Mouse (Mus musculus) myocyte (in vitro differentiated cells): ENCODE results near the gene Mcat. TPM values are rescaled to one million over a fixed set of nuclear protein-coding genes. Genes with fewer than 3 reads are reported as not detected.
"Not testable (repeated sequence)": the region's sequence is repeated elsewhere in the genome, so short reads cannot be mapped to it uniquely, and the experiment has no call there.

Experiments used
- H3K27me3 ChIP-seq: one replicate; pipeline ENCODE4 v1.6.1; 2011; ENCODE audit not compliant: control insufficient read depth, insufficient read depth, insufficient read length
- H3K36me3 ChIP-seq: one replicate; pipeline ENCODE4 v1.6.1; 2011; ENCODE audit not compliant: control insufficient read depth, insufficient read depth
- H3K4me2 ChIP-seq: one replicate; pipeline ENCODE4 v1.6.1; 2011; ENCODE audit warnings: low read depth, control low read depth
- H3K4me3 ChIP-seq: one replicate; pipeline ENCODE4 v1.5.1; 2011; ENCODE audit warnings: mild to moderate bottlenecking, control low read depth, moderate library complexity
- H3K79me2 ChIP-seq: one replicate; pipeline ENCODE4 v1.6.1; 2011; ENCODE audit not compliant: control insufficient read depth, insufficient read depth
- H3ac ChIP-seq: one replicate; pipeline ENCODE4 v1.6.1; 2011; ENCODE audit not compliant: control insufficient read depth, insufficient read length
- CEBPB ChIP-seq: IDR thresholded peaks from 2 replicates; pipeline ENCODE4 v1.6.1; 2011; ENCODE audit warnings: mild to moderate bottlenecking, moderate library complexity; ENCODE audit not compliant: poor library complexity, insufficient read depth, severe bottlenecking
- E2F4 ChIP-seq: IDR thresholded peaks from one replicate; pipeline ENCODE4 v1.6.1; 2011; ENCODE audit warnings: mild to moderate bottlenecking, control low read depth, moderate library complexity; ENCODE audit not compliant: insufficient read depth
- MAX ChIP-seq: IDR thresholded peaks from one replicate; pipeline ENCODE4 v1.6.1; 2011; ENCODE audit warnings: low read depth, mild to moderate bottlenecking, control low read depth
- MYOD1 ChIP-seq, 3 experiments: IDR thresholded peaks; one replicate each; pipeline ENCODE4 v1.6.1; 2011; ENCODE audit warnings: control low read depth in 2 of 3, low read depth in 2 of 3, mild to moderate bottlenecking in 2 of 3, moderate library complexity in 1 of 3; ENCODE audit not compliant: insufficient read length in 2 of 3, control insufficient read depth in 1 of 3
- MYOG ChIP-seq, 3 experiments: IDR thresholded peaks; one replicate each; pipeline ENCODE4 v1.6.1; 2011; ENCODE audit warnings: control low read depth in 2 of 3, low read depth in 2 of 3, mild to moderate bottlenecking in 2 of 3; ENCODE audit not compliant: insufficient read length in 2 of 3, control insufficient read depth in 1 of 3, insufficient read depth in 1 of 3
- POLR2A ChIP-seq: IDR thresholded peaks from one replicate; pipeline ENCODE4 v1.6.1; 2011; ENCODE audit warnings: low read depth, mild to moderate bottlenecking, control low read depth, moderate library complexity; ENCODE audit not compliant: insufficient read length
- POLR2AphosphoS2 ChIP-seq: IDR thresholded peaks from one replicate; pipeline ENCODE4 v1.6.1; 2011; ENCODE audit warnings: low read depth, control low read depth; ENCODE audit not compliant: insufficient read length
- REST ChIP-seq: IDR thresholded peaks from one replicate; pipeline ENCODE4 v1.6.1; 2011; ENCODE audit warnings: mild to moderate bottlenecking, control low read depth, moderate library complexity; ENCODE audit not compliant: insufficient read depth, insufficient read length
- SRF ChIP-seq: IDR thresholded peaks from one replicate; pipeline ENCODE4 v1.6.1; 2011; ENCODE audit warnings: low read depth; ENCODE audit not compliant: control insufficient read depth, insufficient read length
- TCF12 ChIP-seq: IDR thresholded peaks from one replicate; pipeline ENCODE4 v1.6.1; 2011; ENCODE audit warnings: mild to moderate bottlenecking, control low read depth; ENCODE audit not compliant: poor library complexity, insufficient read depth, severe bottlenecking
- TCF3 ChIP-seq: IDR thresholded peaks from one replicate; pipeline ENCODE4 v1.6.1; 2011; ENCODE audit warnings: low read depth, control low read depth; ENCODE audit not compliant: insufficient read length
- USF1 ChIP-seq: IDR thresholded peaks from one replicate; pipeline ENCODE4 v1.6.1; 2011; ENCODE audit warnings: low read depth, mild to moderate bottlenecking, control low read depth, moderate library complexity
- polyA plus RNA-seq: library from polyadenylated mRNA; unstranded; fragments of >200 nt; fragmentation: generic; extraction: Trizol; gene quantifications from one replicate; pipeline ENCODE4 v1.2.1, GENCODE M21; 2012; ENCODE audit warnings: missing spikeins

Mcat gene
- polyA plus RNA-seq, 1 experiment: 55.9 TPM

- peak within 1 kb of the TSS; percentile 82 for H3K4me2 ChIP-seq
- no peaks in the 10 kb centered on the region for H3K36me3 ChIP-seq
- peak within 1 kb of the TSS; percentile 49 for H3K4me3 ChIP-seq
- TF ChIP-seq TCF12: no peak
- peak; percentile 94 for TF ChIP-seq POLR2A
- peak in 1 of 3 experiments; percentile 2 for TF ChIP-seq MYOD1 (IDR thresholded peaks at IDR 0.05; ENCODE audit: control insufficient read depth in 1 of 3, insufficient read length in 2 of 3, low read depth in 2 of 3)
- TF ChIP-seq POLR2AphosphoS2: peak; percentile 88
- no peak for TF ChIP-seq MAX
- H3ac ChIP-seq: peak within 1 kb of the TSS; percentile 5
- no peaks in the 10 kb centered on the region for H3K27me3 ChIP-seq
- H3K79me2 ChIP-seq: no peaks in the 10 kb centered on the region
Measured at GRCm38 (mm10) chr15:83510805-83511405, 52.7 kb downstream of the Mcat start, which contains the start of gene Ttll1. TSS of gene Ttll1 (minus strand) at chr15:83510893.

GRCm38 (mm10) chr15:83509950-83510804, 53.4 kb downstream of the Mcat start:
- Histone ChIP-seq H3K27me3 (no peaks in the 10 kb centered on the region), H3K36me3 (no peaks in the 10 kb centered on the region), H3K79me2 (no peaks in the 10 kb centered on the region), H3K4me3 (peak overlapping the region; percentile 49), H3ac (peak overlapping the region; percentile 5), H3K4me2 (peak overlapping the region; percentile 82)
- TF ChIP-seq E2F4 (no peak), TCF12 (no peak), POLR2AphosphoS2 (no peak), MAX (no peak), REST (no peak), POLR2A (no peak), MYOD1 (IDR thresholded peaks at IDR 0.05; ENCODE audit: control insufficient read depth in 1 of 3, insufficient read length in 2 of 3, low read depth in 2 of 3) (no peak), USF1 (no peak), CEBPB (no peak), TCF3 (no peak), MYOG (IDR thresholded peaks at IDR 0.05; ENCODE audit: control insufficient read depth in 1 of 3, insufficient read depth in 1 of 3, insufficient read length in 2 of 3, low read depth in 2 of 3) (no peak)

- peaks cover 15% of the 10 kb centered on the region for H3K36me3 ChIP-seq
- H3ac ChIP-seq, H3K27me3 ChIP-seq, H3K79me2 ChIP-seq, H3K4me3 ChIP-seq, H3K4me2 ChIP-seq: not testable (repeated sequence)
Measured at GRCm38 (mm10) chr15:83501483-83501882, 62.1 kb downstream of the Mcat start.

GRCm38 (mm10) chr15:83500352-83500751, 63.2 kb downstream of the Mcat start:
- Histone ChIP-seq H3K79me2 (no peaks in the 10 kb centered on the region), H3K4me3 (no peak overlapping the region), H3K36me3 (peaks cover 15% of the 10 kb centered on the region), H3ac (no peak overlapping the region), H3K4me2 (no peak overlapping the region), H3K27me3 (no peaks in the 10 kb centered on the region)
- TF ChIP-seq REST (no peak), POLR2A (no peak), MAX (no peak), SRF (no peak), USF1 (no peak), POLR2AphosphoS2 (no peak), MYOD1 (IDR thresholded peaks at IDR 0.05; ENCODE audit: control insufficient read depth in 1 of 3, insufficient read length in 2 of 3, low read depth in 2 of 3) (no peak), CEBPB (no peak), TCF3 (no peak), TCF12 (no peak), MYOG (IDR thresholded peaks at IDR 0.05; ENCODE audit: control insufficient read depth in 1 of 3, insufficient read depth in 1 of 3, insufficient read length in 2 of 3, low read depth in 2 of 3) (no peak)

- no peak for TF ChIP-seq TCF12
- peak in 1 of 3 experiments; percentile 24 for TF ChIP-seq MYOG (IDR thresholded peaks at IDR 0.05; ENCODE audit: control insufficient read depth in 1 of 3, insufficient read depth in 1 of 3, insufficient read length in 2 of 3, low read depth in 2 of 3)
- no peak for TF ChIP-seq REST
- TF ChIP-seq POLR2AphosphoS2: no peak
- TF ChIP-seq MYOD1 (IDR thresholded peaks at IDR 0.05; ENCODE audit: control insufficient read depth in 1 of 3, insufficient read length in 2 of 3, low read depth in 2 of 3): peak in 1 of 3 experiments; percentile 21
- TF ChIP-seq CEBPB: no peak
- Histone ChIP-seq H3K4me2 (no peak overlapping the region), H3ac (no peak overlapping the region), H3K4me3 (no peak overlapping the region), H3K36me3 (peaks cover 15% of the 10 kb centered on the region), H3K79me2 (no peaks in the 10 kb centered on the region), H3K27me3 (no peaks in the 10 kb centered on the region)
Measured at GRCm38 (mm10) chr15:83499211-83499755, 64.3 kb downstream of the Mcat start.
